Mouse (Mus musculus) left cerebral cortex, postnatal 25 days (tissue): ENCODE data around the gene Ech1. TPM values are rescaled to one million over a fixed set of nuclear protein-coding genes. Genes with fewer than 3 reads are reported as not detected.
A peak's percentile ranks its signal among the peaks of the same experiment; 100 is the strongest.

ENCODE experiments used
- DNase-seq, 2 experiments: peaks; one replicate each; pipeline ENCODE4 v3.0.0; 2022; ENCODE audit warnings: low spot score in 2 of 2, mixed read lengths in 1 of 2
- intact Hi-C: fragments of 180-260 bp; cut with DNase I; formaldehyde crosslinking; loops from one replicate; pipeline ENCODE4 v1.15.1; 2025
- total RNA-seq, 2 experiments: library from RNA; stranded (reverse); gene quantifications; 2 replicates each; pipeline ENCODE4 v1.2.3; 2021

Ech1 gene
- total RNA-seq, 2 experiments from 2014 or later = 41.5 to 46.6 TPM

DNA sequence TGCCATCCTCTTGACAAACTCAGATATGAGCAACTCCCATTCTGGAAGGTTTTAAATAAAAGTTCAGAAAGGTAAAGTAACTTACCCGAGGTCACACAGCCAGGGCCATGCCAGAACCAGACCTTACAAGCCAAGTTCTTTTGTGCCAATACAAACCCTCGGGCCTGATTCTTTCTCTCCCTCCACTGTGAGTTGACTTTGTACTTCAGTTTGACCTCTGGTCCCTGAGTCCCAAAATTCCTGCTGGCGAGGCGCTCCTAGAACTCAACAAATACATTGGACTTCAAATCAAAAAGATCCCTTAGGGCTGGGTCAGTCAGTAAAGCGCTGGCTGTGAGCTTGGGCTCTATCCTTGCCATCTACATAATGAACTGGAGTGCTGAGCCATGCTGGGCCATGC lies 11.9 kb downstream of the Ech1 start:
- intact Hi-C loops = no loop called here
- DNase-seq = no peak

DNA sequence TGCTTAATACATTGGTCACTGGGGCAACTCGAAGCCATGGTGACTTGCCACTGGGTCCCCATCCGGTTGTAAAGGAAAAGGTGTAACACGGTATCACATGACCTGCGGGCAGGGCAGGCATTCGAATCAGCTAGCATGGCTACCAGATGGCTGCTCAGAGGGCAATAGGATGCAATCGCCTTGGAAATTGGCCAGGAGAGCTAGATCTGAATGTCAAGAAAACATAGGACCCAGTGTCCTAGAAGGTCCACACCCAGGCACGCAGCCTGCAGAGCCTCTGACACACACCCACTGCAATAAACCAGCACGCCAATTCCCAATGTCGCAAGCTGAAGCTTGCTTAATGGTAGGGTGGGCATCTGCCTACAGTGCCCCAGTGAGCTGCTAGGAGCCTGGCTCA lies 13.3 kb downstream of the Ech1 start:
- intact Hi-C loops = no loop called here
- no peak for DNase-seq

DNA sequence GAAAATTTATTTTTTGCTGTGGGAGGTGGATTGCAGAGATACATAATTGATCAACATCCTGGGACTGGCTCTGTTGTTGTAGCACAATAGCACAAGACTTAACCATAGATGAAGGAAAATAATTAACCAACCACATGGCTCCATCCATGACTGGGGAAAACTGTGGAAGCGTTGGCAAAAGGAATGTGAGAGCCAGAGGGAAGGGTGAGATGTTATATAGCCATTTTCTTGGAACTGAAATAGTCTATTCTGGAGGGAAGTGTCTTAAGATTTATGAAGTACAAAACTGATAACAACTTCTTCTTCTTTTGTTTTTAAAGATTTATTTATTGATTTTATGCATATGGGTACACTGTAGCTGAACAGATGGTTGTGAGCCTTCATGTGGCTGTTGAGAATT lies 22.3 kb downstream of the Ech1 start:
- no peak for DNase-seq
- intact Hi-C loops = no loop called here

DNA sequence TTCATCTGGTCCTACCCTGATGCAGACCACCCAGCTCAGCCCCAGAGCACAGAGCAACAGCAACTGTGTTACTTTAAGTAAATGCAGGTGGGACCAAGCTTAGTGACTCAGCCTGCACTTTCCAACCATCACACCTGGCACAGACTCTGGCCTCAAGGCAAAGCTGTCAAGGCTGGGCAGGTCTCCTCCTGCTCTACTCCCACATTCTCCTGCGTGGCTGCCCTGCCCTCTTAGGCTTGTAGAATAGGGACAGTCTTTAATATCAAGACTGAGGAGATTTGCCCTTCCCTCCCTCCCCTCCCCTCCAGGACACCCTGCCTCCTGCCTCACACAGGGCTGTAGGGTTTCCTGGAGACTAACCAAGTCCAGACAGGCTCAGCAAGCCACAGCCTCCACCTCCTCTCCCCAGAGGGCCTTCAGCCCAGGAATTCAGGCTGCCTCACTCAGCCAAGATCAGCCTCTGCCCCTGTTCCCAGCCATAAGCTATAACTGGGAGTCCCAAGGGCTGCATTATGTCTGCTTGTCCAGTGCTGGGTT lies 24.8 kb downstream of the Ech1 start:
- intact Hi-C loops = no loop called here
- DNase-seq = no peak

DNA sequence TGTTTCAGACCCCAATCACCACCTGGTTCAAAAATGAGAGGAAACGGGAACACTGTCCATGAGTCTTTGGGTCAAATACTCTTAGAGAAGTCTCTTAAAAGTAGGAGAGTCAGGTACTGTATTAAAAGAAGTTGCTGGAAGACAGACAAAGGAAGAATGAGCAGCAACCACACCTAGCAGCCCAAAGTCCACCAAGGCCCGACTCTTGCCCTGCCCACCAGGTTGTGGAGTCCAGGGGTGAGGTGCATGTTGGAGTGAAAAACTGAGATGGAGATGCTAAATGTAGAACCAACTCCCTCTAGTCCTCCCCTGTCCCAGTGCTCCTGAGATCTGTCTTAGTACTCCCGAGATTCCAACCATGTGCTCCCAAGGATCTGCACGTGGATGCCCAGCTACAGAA lies 25.6 kb downstream of the Ech1 start:
- intact Hi-C loops = no loop called here
- no peak for DNase-seq

DNA sequence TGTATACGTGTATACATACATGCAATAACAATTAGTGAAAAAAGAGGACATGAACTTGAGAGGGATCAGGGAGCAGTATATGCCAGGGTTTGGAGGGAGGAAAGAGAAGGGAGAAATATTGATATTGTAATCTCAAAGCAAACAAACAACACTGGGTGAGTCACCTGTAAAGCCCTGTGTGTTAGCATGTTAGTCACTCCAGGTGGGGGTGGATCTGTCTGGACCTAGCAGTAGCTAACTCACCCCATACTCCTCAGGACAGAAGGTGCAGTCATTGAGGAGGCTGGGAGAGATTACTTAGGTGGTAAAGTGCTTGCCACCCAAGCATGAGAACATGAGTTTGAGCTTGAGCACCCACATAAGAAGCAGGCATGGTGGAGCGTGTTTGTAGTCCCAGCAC lies 34.9 kb downstream of the Ech1 start:
- no peak for DNase-seq
- intact Hi-C loops = no loop called here

DNA sequence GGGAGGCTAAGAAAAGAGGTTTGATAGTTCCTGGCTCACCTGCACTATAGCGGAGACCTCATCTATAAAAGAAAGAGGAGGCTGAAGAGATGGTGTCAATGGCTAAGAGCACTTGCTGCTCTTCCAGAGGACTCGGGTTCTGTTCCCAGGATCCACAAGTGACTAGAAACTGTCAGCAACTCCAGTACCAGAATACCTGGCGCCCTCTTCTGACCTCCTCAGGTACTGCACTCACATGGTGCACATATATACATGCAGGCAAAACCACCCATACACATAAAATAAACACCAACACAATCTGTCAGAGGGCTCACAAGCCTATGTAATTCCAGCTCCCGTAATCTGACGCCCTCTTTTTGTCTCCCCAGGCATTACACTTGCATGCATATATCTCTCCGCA lies 35.9 kb downstream of the Ech1 start:
- DNase-seq = no peak
- intact Hi-C loops = no loop called here

DNA sequence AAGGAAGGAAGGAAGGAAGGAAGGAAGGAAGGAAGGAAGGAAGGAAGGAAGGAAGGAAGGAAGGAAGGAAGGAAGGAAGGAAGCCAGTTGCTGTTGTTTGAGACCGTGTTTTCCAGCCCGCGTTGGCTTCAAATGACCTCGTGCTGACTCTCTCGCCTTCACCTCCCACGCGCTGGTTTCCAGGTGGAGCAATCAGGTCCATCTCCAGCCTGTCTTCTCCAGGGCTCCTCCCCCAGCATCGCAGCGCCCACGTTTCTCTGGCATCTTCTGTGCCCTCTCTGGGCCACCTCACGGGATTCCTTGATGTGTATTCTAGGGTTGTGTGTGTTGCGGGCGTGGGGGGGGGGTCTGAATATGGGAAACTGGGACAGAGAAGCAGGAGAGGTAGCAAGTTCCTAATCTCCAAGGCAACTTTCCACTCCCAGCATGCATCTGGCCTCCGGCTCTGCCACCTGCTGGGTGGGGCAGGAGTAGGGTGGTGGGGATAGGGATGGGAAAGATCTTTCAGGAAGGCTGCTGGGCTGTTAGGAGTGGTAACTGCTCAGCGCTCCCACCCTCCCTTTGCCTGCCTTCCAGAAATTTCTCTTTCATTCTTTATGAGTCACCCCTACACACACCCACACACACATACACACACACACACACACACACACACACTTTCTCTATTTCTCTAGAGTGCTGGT lies 37.9 kb downstream of the Ech1 start:
- peak; percentile 59 to 87 for DNase-seq
- intact Hi-C loops = no loop called here

DNA sequence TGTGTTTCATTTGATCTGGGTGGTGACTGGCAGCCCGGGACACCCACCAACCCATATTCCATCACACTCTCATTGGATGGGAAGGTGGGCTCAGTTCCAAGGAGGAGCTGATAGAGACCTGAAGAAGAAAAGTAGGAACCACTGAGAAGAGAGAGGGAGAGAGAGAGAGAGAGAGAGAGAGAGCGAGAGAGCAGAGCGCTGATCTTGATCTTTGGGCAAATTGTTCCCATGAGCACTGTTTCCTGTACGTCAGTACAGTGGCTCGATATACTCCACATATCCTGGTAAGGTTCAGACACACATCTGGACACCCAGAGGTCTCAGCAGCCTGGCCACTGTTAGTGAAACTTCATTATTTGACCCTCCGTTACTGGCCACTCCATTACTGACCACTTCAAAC lies 38.5 kb downstream of the Ech1 start, which contains the start of gene Lgals7:
Lgals7 (plus strand) TSS at position 314 of the 400 bp plus-strand sequence.
- DNase-seq = no peak
- intact Hi-C loops = no loop called here

DNA sequence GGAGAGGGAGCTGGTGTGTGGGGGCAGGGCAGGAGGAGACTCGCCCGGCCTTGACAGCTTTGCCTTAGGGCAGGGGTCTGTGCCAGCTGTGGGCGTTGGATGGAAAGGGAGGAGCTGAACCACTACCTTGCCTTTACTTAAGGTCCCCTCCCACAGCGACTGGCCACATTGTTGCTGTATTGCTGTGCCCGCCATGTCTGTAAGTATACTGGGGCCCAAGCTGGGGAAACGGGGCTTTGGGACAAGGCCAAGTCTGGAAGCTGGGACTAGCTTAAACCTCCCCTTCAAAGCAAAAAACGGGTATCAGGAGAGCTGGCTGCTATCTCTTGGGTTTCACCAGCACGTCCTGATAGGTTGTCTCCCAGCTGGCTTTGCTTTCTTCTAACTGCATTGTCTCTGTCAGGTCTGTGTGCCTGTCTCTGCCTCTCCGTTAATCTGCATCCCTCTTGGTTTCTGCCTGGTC lies 39.3 kb downstream of the Ech1 start:
- intact Hi-C loops = loop anchor here (2.0 kb wide), 1 partner anchor 38 kb away; no protein-coding TSS in a partner anchor
- DNase-seq = no peak

DNA sequence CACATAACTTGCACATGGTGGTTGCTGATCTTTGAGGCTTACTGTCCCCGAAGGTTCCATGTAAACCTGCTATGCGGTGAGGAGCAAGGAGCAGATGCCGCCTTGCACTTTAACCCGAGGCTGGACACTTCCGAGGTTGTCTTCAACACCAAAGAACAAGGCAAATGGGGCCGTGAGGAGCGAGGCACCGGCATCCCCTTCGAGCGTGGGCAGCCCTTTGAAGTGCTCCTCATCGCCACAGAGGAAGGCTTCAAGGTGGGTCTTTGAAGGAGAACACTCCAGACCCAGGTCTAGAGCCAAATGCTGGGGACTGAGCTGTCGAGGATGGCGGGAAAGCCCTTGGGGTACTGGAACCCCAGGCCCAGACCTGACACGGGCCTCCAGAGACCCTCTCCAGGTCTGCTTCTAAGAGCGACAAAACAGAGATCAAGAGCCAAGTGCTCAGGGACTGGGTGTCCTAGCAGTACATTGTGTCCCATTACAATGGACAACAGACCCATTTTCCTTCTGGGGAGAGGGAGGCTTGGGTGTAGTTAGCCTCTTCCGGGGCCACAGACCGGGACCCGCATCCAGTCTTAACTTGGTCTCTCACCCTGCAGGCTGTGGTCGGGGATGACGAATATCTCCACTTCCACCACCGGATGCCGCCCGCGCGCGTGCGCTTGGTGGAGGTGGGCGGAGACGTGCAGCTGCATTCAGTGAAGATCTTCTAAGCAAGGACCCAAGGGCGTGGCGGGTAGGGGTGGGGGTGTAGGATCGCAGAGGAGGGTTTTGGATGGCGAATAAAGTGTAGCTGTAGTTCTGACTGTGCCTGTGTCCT lies 40.7 kb downstream of the Ech1 start:
- intact Hi-C loops = loop anchor here (2.0 to 5.0 kb wide), 3 partner anchors 39 to 83 kb away; no protein-coding TSS in a partner anchor
- DNase-seq = peak; percentile 76 to 95

DNA sequence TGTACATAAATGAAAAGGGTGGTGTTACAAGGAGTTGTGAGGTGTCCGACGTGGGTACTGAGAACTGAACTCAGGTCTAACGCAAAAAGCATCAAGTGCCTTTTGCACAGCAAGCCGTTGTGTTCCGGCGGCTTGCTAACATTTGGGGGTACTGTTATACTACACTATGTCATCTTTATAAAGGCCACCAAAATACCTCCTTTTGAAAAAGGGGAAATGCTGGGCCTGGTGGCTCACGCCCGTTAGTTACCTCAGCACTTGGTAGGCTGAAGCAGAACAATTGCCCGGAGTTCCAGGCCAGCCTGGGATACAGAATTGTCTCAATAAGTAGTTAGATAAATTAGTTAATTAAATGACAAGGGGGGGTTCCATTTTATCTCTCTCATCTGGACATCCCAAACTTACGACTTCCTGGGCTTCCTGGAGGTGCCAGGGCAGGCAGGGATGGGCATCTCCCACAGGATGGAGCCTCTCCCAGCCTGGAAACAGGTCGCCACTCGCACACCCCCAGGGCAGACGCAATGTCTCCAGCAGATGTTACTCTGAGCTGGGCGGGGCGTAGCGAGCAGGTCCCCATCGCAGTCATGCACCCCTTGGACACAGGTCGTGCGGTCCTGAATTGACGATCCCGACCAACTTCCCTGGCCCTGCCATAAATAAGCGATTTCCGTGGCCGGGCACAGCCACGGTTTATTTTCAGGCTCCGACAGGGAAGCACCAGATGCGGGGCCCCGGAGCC lies 41.9 kb downstream of the Ech1 start:
- intact Hi-C loops = loop anchor here (2.0 to 5.0 kb wide), 2 partner anchors 70 to 85 kb away; no protein-coding TSS in a partner anchor
- no peak for DNase-seq

DNA sequence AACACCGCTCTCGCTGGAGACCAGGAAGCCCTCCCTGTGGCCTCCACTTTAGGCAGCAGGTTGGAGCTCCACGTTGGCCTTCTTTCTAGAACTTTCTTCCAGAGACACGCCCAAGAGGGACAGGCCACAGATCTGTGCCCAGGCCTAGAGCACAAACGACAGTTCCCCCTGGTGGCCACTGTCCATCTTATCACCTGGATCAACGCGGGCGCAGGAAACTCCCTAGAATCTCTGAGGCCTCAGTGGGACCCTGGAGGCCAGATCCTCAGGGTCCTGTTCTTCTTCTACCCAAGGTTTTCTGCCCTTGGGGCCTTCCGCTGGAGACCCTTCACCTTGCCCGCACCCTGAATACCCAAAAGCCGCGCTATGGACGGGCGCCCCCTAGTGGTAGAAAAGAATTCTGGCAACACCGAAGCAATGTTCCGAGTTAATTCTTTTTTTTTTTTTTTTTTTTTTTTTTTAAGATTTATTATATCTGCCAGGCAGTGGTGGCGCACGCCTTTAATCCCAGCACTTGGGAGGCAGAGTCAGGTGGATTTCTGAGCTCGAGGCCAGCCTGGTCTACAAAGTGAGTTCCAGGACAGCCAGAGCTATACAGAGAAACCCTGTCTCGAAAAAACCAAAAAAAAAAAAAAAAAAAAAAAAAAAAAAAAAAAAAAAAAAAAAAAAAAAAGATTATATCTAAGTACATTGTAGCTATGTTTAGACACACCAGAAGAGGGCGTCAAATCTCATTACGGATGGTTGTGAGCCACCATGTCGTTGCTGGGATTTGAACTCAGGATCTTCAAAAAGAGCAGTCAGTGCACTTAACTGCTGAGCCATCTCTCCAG lies 42.7 kb downstream of the Ech1 start:
- DNase-seq = peak; percentile 51 to 59
- intact Hi-C loops = loop anchor here (2.0 to 5.0 kb wide), 2 partner anchors 71 to 85 kb away; no protein-coding TSS in a partner anchor

DNA sequence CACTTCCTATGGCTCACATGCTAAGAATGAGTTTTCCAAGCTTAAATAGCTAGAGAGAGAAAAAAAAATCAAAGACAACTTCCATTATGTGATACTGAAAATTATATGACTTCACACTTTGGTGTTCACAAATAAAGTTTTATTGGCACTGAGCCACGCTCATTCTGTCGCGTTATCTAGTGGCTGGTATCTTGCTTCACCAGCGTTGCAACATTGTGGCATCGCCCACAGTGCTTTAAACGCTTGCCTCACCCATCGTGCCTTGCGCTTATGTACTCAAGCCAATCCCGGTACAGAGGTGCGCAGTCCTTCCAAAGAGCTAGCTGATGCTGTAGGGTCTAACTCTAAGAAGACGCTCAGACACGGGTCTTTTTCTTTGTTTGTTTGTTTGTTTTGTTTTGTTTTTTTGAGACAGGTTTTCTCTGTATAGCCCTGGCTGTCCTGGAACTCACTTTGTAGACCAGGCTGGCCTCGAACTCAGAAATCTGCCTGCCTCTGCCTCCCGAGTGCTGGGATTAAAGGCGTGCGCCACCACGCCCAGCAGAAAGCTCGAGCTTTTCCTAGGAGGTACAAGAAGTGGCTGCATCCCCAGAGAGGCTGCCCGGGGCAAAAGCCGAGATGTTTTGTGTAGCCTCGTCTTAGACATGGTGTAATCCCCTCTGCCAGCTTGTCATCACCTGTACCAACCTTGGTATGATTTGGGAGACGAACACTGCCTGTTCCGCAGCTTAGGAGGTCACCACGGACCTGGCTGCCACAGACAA lies 46.1 kb downstream of the Ech1 start:
- intact Hi-C loops = no loop called here
- no peak for DNase-seq

DNA sequence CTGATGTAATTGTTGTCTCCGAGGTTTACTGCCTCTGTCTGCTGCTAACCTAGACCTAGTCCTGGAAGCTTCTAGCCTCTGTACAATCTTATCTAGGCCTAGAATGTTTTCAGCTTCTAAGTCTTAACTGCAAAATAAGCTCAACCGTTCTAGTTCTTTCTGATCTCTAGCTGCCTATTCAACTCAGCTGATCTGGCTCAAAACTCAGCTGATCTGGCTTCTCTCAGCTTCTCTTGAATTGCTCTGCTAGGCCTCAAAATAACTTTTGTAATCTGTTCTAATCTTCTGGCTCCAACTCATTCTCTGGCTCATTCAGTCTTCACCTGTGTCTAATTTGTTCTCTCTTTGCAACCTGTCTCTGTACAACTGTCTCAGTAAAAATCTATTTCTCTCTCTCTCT lies 49.5 kb downstream of the Ech1 start:
- DNase-seq = no peak
- intact Hi-C loops = no loop called here

DNA sequence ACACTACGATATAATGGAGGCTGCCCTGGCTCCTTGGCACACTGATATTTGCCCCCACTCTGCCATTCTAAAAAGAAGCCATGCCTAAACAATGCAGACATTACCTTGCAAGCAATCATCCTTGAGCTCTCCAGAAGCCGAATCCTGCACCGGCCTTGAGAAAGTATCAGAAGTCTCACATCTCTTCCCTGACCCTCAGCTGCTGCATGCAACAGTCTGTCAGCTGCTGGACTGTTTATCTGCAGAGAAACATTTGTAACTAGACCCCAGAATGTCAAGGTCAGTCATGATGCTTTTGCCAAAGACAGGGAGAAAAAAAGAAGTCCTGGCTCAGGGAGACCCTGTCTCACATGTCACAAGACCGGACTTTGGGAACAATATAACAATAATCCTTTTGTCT lies 51.1 kb downstream of the Ech1 start:
- no peak for DNase-seq
- intact Hi-C loops = no loop called here

DNA sequence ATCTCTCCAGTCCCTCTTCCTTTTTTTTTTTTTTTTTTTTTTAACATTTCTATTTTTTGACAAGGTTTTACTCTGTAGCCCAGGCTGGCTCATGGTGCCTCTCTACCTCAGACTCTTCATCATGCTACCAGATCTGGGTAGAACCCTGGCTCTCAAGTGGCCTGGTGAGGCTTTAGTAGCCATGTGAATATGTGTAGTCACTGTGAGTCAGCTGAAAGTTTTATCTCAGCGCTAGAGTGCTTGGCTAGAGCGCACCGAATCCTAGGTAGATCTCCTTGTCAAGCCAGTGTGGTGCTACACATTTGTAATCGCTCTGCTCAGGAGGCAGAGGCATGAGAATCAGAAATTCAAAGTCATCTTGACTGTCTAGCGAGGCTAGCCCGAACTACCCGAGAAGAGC lies 52.1 kb downstream of the Ech1 start:
- intact Hi-C loops = no loop called here
- no peak for DNase-seq

DNA sequence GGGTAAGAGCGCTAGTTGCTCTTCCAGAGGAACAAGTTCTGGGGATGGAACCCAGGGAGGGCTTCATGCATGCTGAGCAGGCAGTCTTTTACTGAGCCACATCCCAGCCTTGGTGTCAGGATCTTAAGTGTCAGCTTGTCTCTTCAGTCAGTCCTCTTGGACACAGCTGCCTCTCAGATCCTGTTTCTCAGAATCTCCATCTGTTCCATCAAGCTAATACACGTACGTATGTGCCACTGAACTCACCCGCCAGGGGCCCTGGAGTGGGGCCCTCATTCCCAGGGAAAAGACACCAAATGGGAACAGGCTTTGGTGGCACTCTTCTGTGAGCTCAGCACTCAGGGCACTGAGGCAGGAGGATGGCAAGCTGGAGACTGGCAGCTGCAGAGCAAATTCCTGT lies 52.8 kb downstream of the Ech1 start:
- DNase-seq = no peak

More for the DNA sequence above, 52.8 kb downstream of the Ech1 start:
- intact Hi-C loops = no loop called here
